Comparison of ENCODE assay signal across 8 mouse cellular contexts in genomic region chr5:146846489-146846888, GRCm38 (mm10). TPM values are rescaled to one million over a fixed set of nuclear protein-coding genes. Genes with fewer than 3 reads are reported as not detected.
A peak's percentile ranks its signal among the peaks of the same experiment; 100 is the strongest.
DNase-seq lines count a peak whose midpoint lies in the region; ATAC-seq and TF ChIP-seq lines count a peak whose summit lies in the region.
"Had no signal": no experiment of that assay in that cellular context is flagged by ENCODE, and none has a peak within 500 bp of the region (broad histone marks: within the 10 kb centered on the region; RNA-seq: fewer than 3 reads in every experiment).

No protein-coding gene starts in this region.

- 68% methylated on average over 2 of the region's 2 CpGs for WGBS in liver, embryonic 13.5 days (ENCODE audit: insufficient replicate concordance)
- WGBS in liver, postnatal 0 days (ENCODE audit: insufficient replicate concordance), result 86% methylated on average over 2 of the region's 2 CpGs
- WGBS in heart, embryonic 14.5 days, result 28% methylated on average over 2 of the region's 2 CpGs
- 17% methylated on average over 2 of the region's 2 CpGs for WGBS in olfactory bulb, adult 2 months

- TF ChIP-seq POLR2A in olfactory bulb, adult 2 months (IDR thresholded peaks at IDR 0.05; ENCODE audit: insufficient read depth, low read depth, low read length), result no peak

- ATAC-seq in liver, embryonic 13.5 days (ENCODE audit: low read depth), result no peak
- no peak for ATAC-seq in liver, postnatal 0 days
- no peak for ATAC-seq in heart, embryonic 14.5 days (ENCODE audit: insufficient number of reproducible peaks, insufficient read depth, low FRiP score, low read depth)
- ATAC-seq in megakaryocyte-erythroid progenitor cell, adult 5-6 weeks (replicated peaks; ENCODE audit: low FRiP score, low TSS enrichment, poor library complexity, severe bottlenecking), result no peak

- TF ChIP-seq EP300 in liver, postnatal 0 days (IDR thresholded peaks at IDR 0.05; ENCODE audit: low read depth), result no peak

- no peak for DNase-seq in liver, embryonic 13.5 days
- no peak for DNase-seq in liver, postnatal 0 days
- DNase-seq in kidney, postnatal 14 days, result peak; percentile 45
- no peak for DNase-seq in ovary, postnatal 14 days (ENCODE audit: low spot score)
- DNase-seq: cerebellum, postnatal 25 days had no signal

- H3K9ac ChIP-seq in liver, embryonic 13.5 days, result no peak overlapping the region
- H3K9ac ChIP-seq in liver, postnatal 0 days (replicated peaks), result no peak overlapping the region
- H3K9ac ChIP-seq in heart, embryonic 14.5 days (ENCODE audit: low read length), result peak overlapping the region; percentile 22; the same call in 1 of the 2 replicates

- H3K9me3 ChIP-seq in liver, embryonic 13.5 days (replicated peaks), result no peaks in the 10 kb centered on the region
- no peaks in the 10 kb centered on the region for H3K9me3 ChIP-seq in liver, postnatal 0 days (ENCODE audit: low read length)
- no peaks in the 10 kb centered on the region for H3K9me3 ChIP-seq in heart, embryonic 14.5 days (ENCODE audit: control insufficient read depth, low read length)

- no peak for TF ChIP-seq CTCF in liver, postnatal 0 days (IDR thresholded peaks at IDR 0.05; ENCODE audit: low read depth)
- no peak for TF ChIP-seq CTCF in olfactory bulb, adult 2 months (IDR thresholded peaks at IDR 0.05; ENCODE audit: insufficient read depth, low read depth, low read length)

- H3K27me3 ChIP-seq in liver, embryonic 13.5 days, result peaks cover 46% of the 10 kb centered on the region
- peaks cover 28% of the 10 kb centered on the region for H3K27me3 ChIP-seq in liver, postnatal 0 days (ENCODE audit: insufficient read depth, low read length)
- H3K27me3 ChIP-seq in heart, embryonic 14.5 days (ENCODE audit: control insufficient read depth, insufficient read depth, low read length), result no peaks in the 10 kb centered on the region

- H3K4me1 ChIP-seq in liver, embryonic 13.5 days (replicated peaks), result peaks cover 18% of the 10 kb centered on the region
- H3K4me1 ChIP-seq in liver, postnatal 0 days (ENCODE audit: insufficient read depth), result peaks cover 12% of the 10 kb centered on the region
- H3K4me1 ChIP-seq in heart, embryonic 14.5 days (ENCODE audit: control insufficient read depth in 2 of 2, insufficient read depth in 2 of 2, low read length in 2 of 2), result peaks cover 0 to 4% of the 10 kb centered on the region in 2 experiments; a peak in 1 of 4 replicates
- peaks cover 20% of the 10 kb centered on the region for H3K4me1 ChIP-seq in olfactory bulb, adult 2 months (ENCODE audit: control insufficient read depth, insufficient read depth, low read length)

- no peak overlapping the region for H3K27ac ChIP-seq in liver, embryonic 13.5 days
- no peak overlapping the region for H3K27ac ChIP-seq in liver, postnatal 0 days (ENCODE audit: low read depth)
- peak overlapping the region; percentile 8 to 46; a peak in 1 of 4 replicates for H3K27ac ChIP-seq in heart, embryonic 14.5 days (replicated peaks in 1 of 2; ENCODE audit: control insufficient read depth in 1 of 2, insufficient read depth in 1 of 2, low read depth in 2 of 2, low read length in 2 of 2)
- H3K27ac ChIP-seq in olfactory bulb, adult 2 months (ENCODE audit: insufficient read depth, low read depth, low read length), result no peak overlapping the region

- no peak overlapping the region for H3K4me3 ChIP-seq in liver, embryonic 13.5 days (replicated peaks)
- H3K4me3 ChIP-seq in liver, postnatal 0 days (ENCODE audit: low read depth, low read length), result no peak overlapping the region
- H3K4me3 ChIP-seq in heart, embryonic 14.5 days (ENCODE audit: control insufficient read depth in 1 of 2, insufficient read depth in 1 of 2, low read depth in 1 of 2, low read length in 2 of 2), result peak overlapping the region in 1 of 2 experiments; percentile 53; a peak in 2 of 4 replicates
- peak overlapping the region; percentile 32; the same call in 1 of the 2 replicates for H3K4me3 ChIP-seq in olfactory bulb, adult 2 months (ENCODE audit: insufficient read depth, low read depth, low read length)

- H3K4me2 ChIP-seq in liver, embryonic 13.5 days, result peak overlapping the region; percentile 93; the same call in 1 of the 2 replicates
- no peak overlapping the region for H3K4me2 ChIP-seq in liver, postnatal 0 days (ENCODE audit: low read depth, low read length)
- peak overlapping the region; percentile 96 for H3K4me2 ChIP-seq in heart, embryonic 14.5 days (ENCODE audit: low read length)

- H3K36me3 ChIP-seq in liver, embryonic 13.5 days, result no peaks in the 10 kb centered on the region
- H3K36me3 ChIP-seq in liver, postnatal 0 days (replicated peaks; ENCODE audit: insufficient read depth, low read length), result no peaks in the 10 kb centered on the region
- no peaks in the 10 kb centered on the region for H3K36me3 ChIP-seq in heart, embryonic 14.5 days (ENCODE audit: control insufficient read depth, insufficient read depth, low read length)

RNA-seq across cellular contexts. Expression of gene Rasl11a, which starts 1.6 kb away (rescaled TPM):
- 2.9 and 3.1 TPM in 2 replicates for polyA plus RNA-seq in liver, embryonic 13.5 days (2015; fragmentation: Nextera tagmentation; extraction: Ambion mirVana)
- polyA plus RNA-seq in liver, postnatal 0 days (2015; fragmentation: Nextera tagmentation; extraction: Ambion mirVana), result 3.0 and 3.1 TPM in 2 replicates
- 9.1 and 9.9 TPM in 2 replicates for polyA plus RNA-seq in heart, embryonic 14.5 days (2014; fragmentation: Nextera tagmentation; extraction: Ambion mirVana)
- polyA plus RNA-seq in olfactory bulb, adult 2 months (2012; ENCODE audit: insufficient read depth, insufficient read length, low replicate concordance, missing spikeins), result not detected in 2 replicates
- not detected in 2 replicates for total RNA-seq in megakaryocyte-erythroid progenitor cell, adult 5-6 weeks (2014; fragmentation: Nextera tagmentation)
- total RNA-seq in megakaryocyte-erythroid progenitor cell, adult 5-6 weeks (2017), result 3.7 TPM in 1 of 2 replicates, not detected in the other

RNA-seq across cellular contexts. Expression of gene Rpl21, which starts 13.8 kb away (rescaled TPM):
- polyA plus RNA-seq in liver, embryonic 13.5 days (2015; fragmentation: Nextera tagmentation; extraction: Ambion mirVana), result 460 and 482 TPM in 2 replicates
- 281 and 298 TPM in 2 replicates for polyA plus RNA-seq in liver, postnatal 0 days (2015; fragmentation: Nextera tagmentation; extraction: Ambion mirVana)
- polyA plus RNA-seq in heart, embryonic 14.5 days (2014; fragmentation: Nextera tagmentation; extraction: Ambion mirVana), result 410 and 435 TPM in 2 replicates
- polyA plus RNA-seq in olfactory bulb, adult 2 months (2012; ENCODE audit: insufficient read depth, insufficient read length, low replicate concordance, missing spikeins), result not detected in 2 replicates
- 2,306 and 2,977 TPM in 2 replicates for total RNA-seq in megakaryocyte-erythroid progenitor cell, adult 5-6 weeks (2014; fragmentation: Nextera tagmentation)
- total RNA-seq in megakaryocyte-erythroid progenitor cell, adult 5-6 weeks (2017), result 2,430 and 3,681 TPM in 2 replicates

RNA-seq across cellular contexts. Expression of gene Usp12, which starts 51.7 kb away (rescaled TPM):
- 7.8 and 9.9 TPM in 2 replicates for polyA plus RNA-seq in liver, embryonic 13.5 days (2015; fragmentation: Nextera tagmentation; extraction: Ambion mirVana)
- polyA plus RNA-seq in liver, postnatal 0 days (2015; fragmentation: Nextera tagmentation; extraction: Ambion mirVana), result 6.8 and 6.9 TPM in 2 replicates
- 8.6 and 8.9 TPM in 2 replicates for polyA plus RNA-seq in heart, embryonic 14.5 days (2014; fragmentation: Nextera tagmentation; extraction: Ambion mirVana)
- polyA plus RNA-seq in olfactory bulb, adult 2 months (2012; ENCODE audit: insufficient read depth, insufficient read length, low replicate concordance, missing spikeins), result not detected in 2 replicates
- 5.8 and 7.2 TPM in 2 replicates for total RNA-seq in megakaryocyte-erythroid progenitor cell, adult 5-6 weeks (2014; fragmentation: Nextera tagmentation)
- total RNA-seq in megakaryocyte-erythroid progenitor cell, adult 5-6 weeks (2017), result 13.9 and 14.1 TPM in 2 replicates

Comparison
In these comparisons a context has a peak if more than half of its experiments do, and no peak if none do; other contexts are left out.
1. H3K27ac ChIP-seq: peak in heart, embryonic 14.5 days (2 of 2); none in liver, embryonic 13.5 days (single experiment), liver, postnatal 0 days (single experiment) and olfactory bulb, adult 2 months (single experiment).